ENCODE assay signal across 22 mouse cellular contexts in genomic region chr11:79676483-79676967, GRCm38 (mm10).
DNase-seq lines count a peak whose midpoint lies in the region; ATAC-seq and TF ChIP-seq lines count a peak whose summit lies in the region.
"Had no signal": no experiment of that assay in that cellular context is flagged by ENCODE, and none has a peak within 500 bp of the region (broad histone marks: within the 10 kb centered on the region; RNA-seq: fewer than 3 reads in every experiment).

No protein-coding gene starts in this region.

- H3K27me3 ChIP-seq in forebrain, embryonic 10.5 days (ENCODE audit: poor library complexity, severe bottlenecking): no peaks in the 10 kb centered on the region
- no peaks in the 10 kb centered on the region for H3K27me3 ChIP-seq in forebrain, embryonic 16.5 days (replicated peaks; ENCODE audit: control insufficient read depth, insufficient read depth, low read length)
- H3K27me3 ChIP-seq: embryonic facial prominence, embryonic 15.5 days; hindbrain, embryonic 15.5 days; stomach, embryonic 15.5 days had no signal

- peak overlapping the region; percentile 0; the same call in 1 of the 2 replicates for H3K27ac ChIP-seq in forebrain, embryonic 10.5 days
- no peak overlapping the region for H3K27ac ChIP-seq in forebrain, embryonic 16.5 days (ENCODE audit: low read length)
- peak overlapping the region; percentile 93 for H3K27ac ChIP-seq in left cerebral cortex, adult 2 months
- H3K27ac ChIP-seq: embryonic facial prominence, embryonic 15.5 days; heart, embryonic 13.5 days; liver, embryonic 12.5 days; stomach, embryonic 15.5 days had no signal

- H3K4me1 ChIP-seq in forebrain, embryonic 10.5 days: peaks cover 50% of the 10 kb centered on the region
- peaks cover 4% of the 10 kb centered on the region for H3K4me1 ChIP-seq in forebrain, embryonic 16.5 days (replicated peaks; ENCODE audit: control insufficient read depth, insufficient read depth, low read length)
- H3K4me1 ChIP-seq: stomach, embryonic 15.5 days had no signal

- H3K9me3 ChIP-seq in forebrain, embryonic 10.5 days: no peaks in the 10 kb centered on the region
- no peaks in the 10 kb centered on the region for H3K9me3 ChIP-seq in forebrain, embryonic 16.5 days (ENCODE audit: control insufficient read depth, low read length)
- H3K9me3 ChIP-seq: embryonic facial prominence, embryonic 15.5 days; heart, embryonic 13.5 days; hindbrain, embryonic 15.5 days; liver, embryonic 12.5 days; stomach, embryonic 15.5 days had no signal

- no peak for ATAC-seq in forebrain, embryonic 16.5 days
- ATAC-seq: liver, embryonic 12.5 days had no signal

- intact Hi-C loops in left cerebral cortex, adult 2 months (cut with DNase I): no loop called here
- intact Hi-C loops in left cerebral cortex, postnatal 4 days (cut with DNase I): no loop called here

- H3K4me2 ChIP-seq in forebrain, embryonic 16.5 days (ENCODE audit: low read length): no peak overlapping the region
- H3K4me2 ChIP-seq: embryonic facial prominence, embryonic 15.5 days; heart, embryonic 13.5 days; hindbrain, embryonic 15.5 days; liver, embryonic 12.5 days; stomach, embryonic 15.5 days had no signal

- 90% methylated on average over 2 of the region's 2 CpGs for WGBS in forebrain, embryonic 10.5 days
- WGBS in forebrain, embryonic 16.5 days: 78% methylated on average over 2 of the region's 2 CpGs

- H3K4me3 ChIP-seq in forebrain, embryonic 10.5 days: no peak overlapping the region
- H3K4me3 ChIP-seq in forebrain, embryonic 16.5 days (replicated peaks; ENCODE audit: low read length): no peak overlapping the region
- H3K4me3 ChIP-seq in left cerebral cortex, adult 2 months: no peak overlapping the region
- H3K4me3 ChIP-seq: embryonic facial prominence, embryonic 15.5 days; heart, embryonic 13.5 days; hindbrain, embryonic 15.5 days; liver, embryonic 12.5 days; stomach, embryonic 15.5 days had no signal

- no peak for TF ChIP-seq CTCF in left cerebral cortex, adult 2 months (IDR thresholded peaks at IDR 0.05)

- no peak overlapping the region for H3K9ac ChIP-seq in forebrain, embryonic 16.5 days (replicated peaks; ENCODE audit: low read depth, low read length)
- H3K9ac ChIP-seq: embryonic facial prominence, embryonic 15.5 days; heart, embryonic 13.5 days; hindbrain, embryonic 15.5 days; liver, embryonic 12.5 days; stomach, embryonic 15.5 days had no signal

- DNase-seq in forebrain, embryonic 10.5 days (ENCODE audit: extremely low spot score, low spot score): no peak
- DNase-seq in left cerebral cortex, adult 2 months (ENCODE audit: extremely low spot score in 1 of 2, low spot score in 2 of 2): no peak
- DNase-seq in left cerebral cortex, postnatal 4 days: no peak
- peak; percentile 43 for DNase-seq in CD4-positive helper T cell, adult 2 months (ENCODE audit: low read depth, low spot score)
- peak; percentile 67 for DNase-seq in induced T-regulatory cell, adult 2 months (ENCODE audit: low read depth)
- DNase-seq in embryo, embryonic 10 days (ENCODE audit: low spot score): no peak
- DNase-seq in natural killer cell, adult 2 months (ENCODE audit: low spot score in 2 of 2): no peak
- DNase-seq: adrenal gland, adult 2 months; cerebellum, adult 9-10 months; gastrocnemius, postnatal 14 days; heart, adult 18-20 months; kidney, adult 8-10 months; kidney, postnatal 36 days; lung, adult 2 months; lung, postnatal 36 days; right cerebral cortex, postnatal 14 days had no signal

- peaks cover 12% of the 10 kb centered on the region for H3K36me3 ChIP-seq in forebrain, embryonic 10.5 days (replicated peaks)
- H3K36me3 ChIP-seq in forebrain, embryonic 16.5 days (ENCODE audit: control insufficient read depth, insufficient read depth): no peaks in the 10 kb centered on the region
- H3K36me3 ChIP-seq: embryonic facial prominence, embryonic 15.5 days; heart, embryonic 13.5 days; hindbrain, embryonic 15.5 days; liver, embryonic 12.5 days; stomach, embryonic 15.5 days had no signal

Comparison
In these comparisons a context has a peak if more than half of its experiments do, and no peak if none do; other contexts are left out.
1. DNase-seq: peak in CD4-positive helper T cell, adult 2 months (single experiment) and induced T-regulatory cell, adult 2 months (single experiment); none in forebrain, embryonic 10.5 days (single experiment), left cerebral cortex, adult 2 months (0 of 2), left cerebral cortex, postnatal 4 days (single experiment), embryo, embryonic 10 days (single experiment) and natural killer cell, adult 2 months (0 of 2).